Mouse (Mus musculus): ENCODE data around the gene Ankrd13a.

DNA sequence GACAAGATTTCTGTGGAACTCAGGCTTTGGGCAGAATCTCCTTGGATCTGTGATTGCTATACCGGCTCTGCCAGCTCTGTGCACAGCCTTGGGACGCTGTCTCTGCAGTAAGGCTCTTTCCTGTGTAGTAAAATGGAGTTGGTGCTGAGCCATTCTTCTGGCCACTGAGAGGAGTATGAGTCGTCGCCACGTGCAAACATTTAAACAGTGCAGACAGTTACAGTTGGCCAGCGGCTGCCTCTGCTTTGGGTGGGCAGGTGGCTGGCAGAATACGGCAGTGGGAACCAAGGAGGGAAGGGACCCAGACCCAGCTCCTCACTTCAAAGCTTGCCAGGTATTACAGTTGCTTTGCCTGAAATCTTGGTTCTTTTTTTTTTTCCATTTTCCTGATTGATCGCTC, 22.8 kb downstream of the Ankrd13a start:
- TF ChIP-seq POLR2A (IDR thresholded peaks at IDR 0.05; ENCODE audit: borderline replicate concordance, control insufficient read depth, low read depth, low read length), result no peak
- TF ChIP-seq CTCF (IDR thresholded peaks at IDR 0.05; ENCODE audit: control insufficient read depth, insufficient read depth, low read length), result no peak
